Mouse (Mus musculus) ES-E14 (cell line): ENCODE results near the gene Grip2.

Experiments used
- CHD2 ChIP-seq: IDR thresholded peaks from 2 replicates; pipeline ENCODE4 v1.6.1; 2014; ENCODE audit warnings: mild to moderate bottlenecking, low read depth, low read length, inconsistent platforms
- MAFK ChIP-seq: IDR thresholded peaks from 2 replicates; pipeline ENCODE4 v1.6.1; 2014; ENCODE audit warnings: mild to moderate bottlenecking, low read depth, low read length, inconsistent platforms; ENCODE audit not compliant: insufficient read depth
- ZNF384 ChIP-seq: IDR thresholded peaks from 2 replicates; pipeline ENCODE4 v1.6.1; 2012; ENCODE audit warnings: low read depth, low read length, inconsistent platforms

- TF ChIP-seq MAFK (no peak), CHD2 (no peak), ZNF384 (no peak)
Observed at GRCm38 (mm10) chr6:91865601-91866000, 38.6 kb upstream of the Grip2 start.
